Mouse (Mus musculus): ENCODE data around the gene Casp4. TPM values are rescaled to one million over a fixed set of nuclear protein-coding genes. Genes with fewer than 3 reads are reported as not detected.

Gene Casp4
- polyA plus RNA-seq, 1 experiment from 2014 or later, result 0.15 TPM

DNA sequence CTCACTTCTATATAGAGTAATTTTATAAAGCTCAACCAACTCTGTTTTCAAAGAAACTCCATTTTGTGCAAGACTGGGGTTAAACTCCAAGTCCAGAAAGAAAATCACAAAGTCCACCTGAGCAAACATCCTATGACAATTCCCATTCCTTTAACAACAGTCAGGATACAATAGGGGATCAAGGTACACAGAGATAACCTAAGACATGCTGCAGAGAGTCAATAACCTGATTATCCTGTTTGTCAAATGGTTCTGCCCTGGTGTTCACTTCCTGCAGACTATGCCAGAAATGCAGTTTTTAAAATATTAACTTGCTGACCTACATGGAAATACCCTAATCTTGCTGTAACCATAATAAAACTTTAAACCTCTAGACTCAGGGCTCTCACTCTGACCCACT, 23.8 kb downstream of the Casp4 start:
- H3K27ac ChIP-seq, result no peak overlapping the region
- H3K36me3 ChIP-seq, result no peaks in the 10 kb centered on the region
- no peak for DNase-seq (ENCODE audit: low spot score)
- no peaks in the 10 kb centered on the region for H3K9me3 ChIP-seq
- H3K27me3 ChIP-seq (ENCODE audit: insufficient read depth, poor library complexity, severe bottlenecking), result no peaks in the 10 kb centered on the region
- H3K4me1 ChIP-seq, result no peaks in the 10 kb centered on the region
- no peak overlapping the region for H3K4me3 ChIP-seq

DNA sequence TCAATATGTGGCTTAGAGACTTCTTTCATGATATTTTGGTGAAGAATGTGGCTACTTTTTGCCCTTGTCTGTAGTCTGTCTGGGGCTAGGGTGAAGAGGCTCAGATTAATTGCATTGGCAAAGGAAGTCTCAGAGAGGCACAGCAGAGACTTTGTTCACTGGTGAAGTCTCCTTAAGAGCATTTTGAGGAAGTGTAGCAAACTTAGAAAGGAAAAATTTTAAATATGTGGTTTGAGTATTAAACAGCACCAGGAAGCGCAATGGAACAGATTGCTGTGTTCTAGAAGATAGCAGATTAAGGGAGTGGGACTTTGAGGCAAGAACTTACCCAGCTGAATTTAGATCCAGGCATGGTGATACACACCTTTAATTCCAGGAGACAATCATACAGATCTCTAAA, 24.8 kb downstream of the Casp4 start:
- Histone ChIP-seq H3K9me3 (no peaks in the 10 kb centered on the region), H3K4me3 (no peak overlapping the region), H3K27ac (no peak overlapping the region), H3K27me3 (ENCODE audit: insufficient read depth, poor library complexity, severe bottlenecking) (no peaks in the 10 kb centered on the region), H3K4me1 (no peaks in the 10 kb centered on the region), H3K36me3 (no peaks in the 10 kb centered on the region)
- WGBS, result 86% methylated on average over 1 of the region's 1 CpGs
- DNase-seq (ENCODE audit: low spot score), result no peak

DNA sequence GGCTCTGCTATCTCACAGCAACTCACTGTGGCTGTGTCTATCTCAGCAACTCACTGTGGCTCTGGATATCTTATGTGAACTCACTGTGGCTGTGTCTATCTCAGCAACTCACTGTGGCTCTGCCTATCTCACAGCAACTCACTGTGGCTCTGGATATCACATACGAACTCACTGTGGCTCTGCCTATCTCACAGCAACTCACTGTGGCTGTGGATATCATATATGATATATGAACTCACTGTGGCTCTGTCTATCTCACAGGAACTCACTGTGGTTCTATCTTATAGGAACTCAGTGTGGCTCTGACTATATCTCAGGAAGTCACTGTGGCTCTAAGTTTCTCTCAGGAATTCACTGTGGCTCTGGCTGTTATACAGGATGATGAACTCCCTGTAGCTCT, 34.5 kb downstream of the Casp4 start:
- 42% methylated on average over 1 of the region's 1 CpGs for WGBS
- Histone ChIP-seq H3K4me1 (no peaks in the 10 kb centered on the region), H3K9me3 (no peaks in the 10 kb centered on the region), H3K27ac (no peak overlapping the region), H3K36me3 (no peaks in the 10 kb centered on the region), H3K27me3 (ENCODE audit: insufficient read depth, poor library complexity, severe bottlenecking) (no peaks in the 10 kb centered on the region), H3K4me3 (no peak overlapping the region)
- no peak for DNase-seq (ENCODE audit: low spot score)

DNA sequence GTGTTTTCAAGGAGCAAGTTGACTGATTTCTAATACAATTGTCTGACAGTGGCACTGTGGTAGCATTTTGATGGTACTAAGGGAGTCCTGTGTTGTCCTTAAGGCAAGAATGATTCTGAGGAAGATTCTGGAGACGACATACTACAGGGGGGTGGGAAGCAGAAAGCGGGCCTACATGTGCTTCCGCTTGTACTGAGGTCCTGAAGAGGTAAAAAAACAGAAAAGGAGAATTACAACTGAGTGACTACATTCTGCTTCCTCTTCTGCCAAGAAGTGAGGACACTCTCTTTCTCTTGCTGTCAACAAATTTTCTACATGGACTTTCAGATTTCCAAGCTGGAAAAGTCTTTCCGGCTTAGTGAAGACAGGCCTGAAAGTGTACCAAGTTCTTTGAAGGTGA, 35.5 kb downstream of the Casp4 start:
- H3K9me3 ChIP-seq, result no peaks in the 10 kb centered on the region
- H3K4me1 ChIP-seq, result no peaks in the 10 kb centered on the region
- H3K4me3 ChIP-seq, result no peak overlapping the region
- H3K36me3 ChIP-seq, result no peaks in the 10 kb centered on the region
- no peaks in the 10 kb centered on the region for H3K27me3 ChIP-seq (ENCODE audit: insufficient read depth, poor library complexity, severe bottlenecking)
- DNase-seq (ENCODE audit: low spot score), result no peak
- WGBS, result 85% methylated on average over 4 of the region's 4 CpGs
- H3K27ac ChIP-seq, result no peak overlapping the region

DNA sequence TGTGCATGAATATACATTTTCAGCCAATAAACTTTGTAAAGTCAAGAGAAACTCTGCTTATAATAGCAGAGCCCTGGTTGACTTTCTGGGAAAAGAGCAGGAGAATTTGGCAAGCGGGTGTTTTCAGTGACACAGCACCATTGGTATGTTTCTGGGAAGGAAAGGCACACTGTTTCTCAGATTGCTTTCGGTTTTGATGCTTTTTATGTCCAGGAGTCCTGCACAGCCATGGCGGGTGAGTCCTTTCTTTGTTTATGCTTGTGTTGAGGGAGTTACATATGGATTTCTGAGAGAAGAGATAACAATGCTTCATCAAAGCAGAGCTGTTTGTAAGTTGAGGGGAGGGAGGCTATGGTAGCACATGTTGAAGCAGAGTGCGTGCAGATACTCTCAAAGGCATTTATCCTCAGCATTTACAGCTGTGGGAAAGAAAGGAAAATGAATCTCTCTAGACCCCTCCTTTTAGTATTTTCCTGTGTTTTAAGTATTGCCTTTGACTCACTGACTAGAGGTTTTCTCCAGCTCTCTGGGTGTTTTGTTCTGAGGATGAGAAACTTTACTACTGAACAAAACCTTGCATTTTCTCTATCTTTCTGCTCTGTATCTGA, 36.8 kb downstream of the Casp4 start, which contains the start of gene Casp12:
Casp12 (plus strand) TSS at position 140 of the 608 bp plus-strand sequence.
- no peak for DNase-seq (ENCODE audit: low spot score)
- Histone ChIP-seq H3K4me3 (no peak within 1 kb of the TSS), H3K36me3 (no peaks in the 10 kb centered on the region), H3K9me3 (no peaks in the 10 kb centered on the region), H3K27ac (no peak within 1 kb of the TSS), H3K27me3 (ENCODE audit: insufficient read depth, poor library complexity, severe bottlenecking) (no peaks in the 10 kb centered on the region), H3K4me1 (no peaks in the 10 kb centered on the region)
- WGBS, result 65% methylated on average over 4 of the region's 4 CpGs

DNA sequence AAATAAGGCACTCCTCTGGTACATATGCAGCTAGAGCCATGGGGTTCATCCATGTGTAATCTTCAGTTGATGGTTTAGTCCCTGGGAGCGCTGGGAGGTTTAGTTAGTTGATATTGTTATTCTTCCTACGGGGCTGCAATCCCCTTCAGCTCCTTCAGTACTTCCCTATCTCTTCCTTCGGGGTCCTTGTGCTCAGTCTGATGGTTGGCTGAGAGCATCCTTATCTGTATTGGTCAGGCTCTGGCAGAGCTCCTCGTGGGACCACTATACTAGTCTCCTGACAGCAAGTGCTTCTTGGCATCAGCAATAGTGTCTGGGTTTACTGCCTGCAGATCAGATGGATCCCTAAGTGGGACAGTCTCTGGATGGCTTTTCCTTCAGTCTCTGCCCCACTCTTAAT, 38.8 kb downstream of the Casp4 start:
- Histone ChIP-seq H3K4me1 (no peaks in the 10 kb centered on the region), H3K27me3 (ENCODE audit: insufficient read depth, poor library complexity, severe bottlenecking) (no peaks in the 10 kb centered on the region), H3K4me3 (no peak overlapping the region), H3K9me3 (no peaks in the 10 kb centered on the region), H3K36me3 (no peaks in the 10 kb centered on the region), H3K27ac (no peak overlapping the region)
- DNase-seq (ENCODE audit: low spot score), result no peak
- 56% methylated on average over 4 of the region's 4 CpGs for WGBS

DNA sequence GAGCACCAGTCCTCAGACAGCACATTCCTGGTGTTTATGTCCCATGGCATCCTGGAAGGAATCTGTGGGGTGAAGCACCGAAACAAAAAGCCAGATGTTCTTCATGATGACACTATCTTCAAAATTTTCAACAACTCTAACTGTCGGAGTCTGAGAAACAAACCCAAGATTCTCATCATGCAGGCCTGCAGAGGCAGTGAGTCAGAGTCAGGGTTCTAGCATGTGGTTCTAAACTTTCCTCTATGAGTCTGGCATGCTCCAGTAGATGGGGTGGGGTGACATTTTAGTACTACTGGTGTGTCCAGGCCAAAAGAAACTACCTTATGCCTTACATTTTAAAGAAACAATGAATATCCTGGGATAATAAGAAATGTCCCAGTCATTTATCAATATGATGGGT, 45.0 kb downstream of the Casp4 start:
- Histone ChIP-seq H3K4me3 (no peak overlapping the region), H3K27me3 (ENCODE audit: insufficient read depth, poor library complexity, severe bottlenecking) (no peaks in the 10 kb centered on the region), H3K4me1 (no peaks in the 10 kb centered on the region), H3K9me3 (no peaks in the 10 kb centered on the region), H3K27ac (no peak overlapping the region), H3K36me3 (no peaks in the 10 kb centered on the region)
- 67% methylated on average over 2 of the region's 2 CpGs for WGBS
- no peak for DNase-seq (ENCODE audit: low spot score)

DNA sequence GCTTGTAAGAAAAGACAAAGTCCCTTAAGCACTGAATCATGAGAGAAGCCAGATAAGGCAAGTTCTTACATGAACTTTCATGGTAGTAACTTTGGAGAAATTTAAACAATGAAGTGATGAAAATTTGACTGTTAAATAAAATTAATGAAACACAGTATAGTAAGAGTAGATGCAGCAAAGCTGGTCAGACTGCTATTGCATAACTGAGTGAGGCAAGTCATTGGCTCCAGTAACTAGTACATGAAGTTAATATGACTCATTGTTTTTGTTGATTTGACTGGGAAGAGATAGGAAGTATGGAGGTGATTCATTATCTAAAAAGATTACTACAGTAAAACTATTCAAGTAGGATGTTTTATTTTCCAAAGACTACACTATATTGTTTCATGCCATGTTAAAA, 48.2 kb downstream of the Casp4 start:
- Histone ChIP-seq H3K9me3 (no peaks in the 10 kb centered on the region), H3K36me3 (no peaks in the 10 kb centered on the region), H3K4me3 (no peak overlapping the region), H3K27ac (no peak overlapping the region), H3K27me3 (ENCODE audit: insufficient read depth, poor library complexity, severe bottlenecking) (no peaks in the 10 kb centered on the region), H3K4me1 (no peaks in the 10 kb centered on the region)
- no peak for DNase-seq (ENCODE audit: low spot score)

Other genes starting within 250 kb of the Casp4 start
- gene Casp1, start 10.3 kb upstream of the Casp4 start, polyA plus RNA-seq (2016; fragmentation: Nextera tagmentation; extraction: Ambion mirVana), result 0.18 and 0.36 TPM in 2 replicates
- gene Casp12, start 36.6 kb downstream of the Casp4 start, polyA plus RNA-seq (2016; fragmentation: Nextera tagmentation; extraction: Ambion mirVana), result 0.60 TPM in 1 of 2 replicates, not detected in the other